Mouse (Mus musculus) C2C12 (cell line): ENCODE measurements around the gene Gm49333. TPM values are rescaled to one million over a fixed set of nuclear protein-coding genes. Genes with fewer than 3 reads are reported as not detected.

Experiments
- H3K27me3 ChIP-seq: one replicate; pipeline ENCODE4 v1.6.1; 2011; ENCODE audit not compliant: control insufficient read depth, insufficient read depth, insufficient read length
- H3K36me3 ChIP-seq: one replicate; pipeline ENCODE4 v1.6.1; 2011; ENCODE audit not compliant: control insufficient read depth, insufficient read depth
- H3K4me3 ChIP-seq: one replicate; pipeline ENCODE4 v1.5.1; 2011; ENCODE audit warnings: mild to moderate bottlenecking, control low read depth; ENCODE audit not compliant: poor library complexity, insufficient read depth, severe bottlenecking
- H3K79me2 ChIP-seq: one replicate; pipeline ENCODE4 v1.6.1; 2011; ENCODE audit not compliant: control insufficient read depth, insufficient read depth
- H3K79me3 ChIP-seq: one replicate; pipeline ENCODE4 v1.6.1; 2011; ENCODE audit warnings: low read depth, control low read depth
- H3ac ChIP-seq: one replicate; pipeline ENCODE3; 2011; ENCODE audit warnings: low read depth; ENCODE audit not compliant: control insufficient read depth, insufficient read length
- CEBPB ChIP-seq: IDR thresholded peaks from one replicate; pipeline ENCODE4 v1.6.1; 2011; ENCODE audit warnings: low read depth, mild to moderate bottlenecking, control low read depth, moderate library complexity
- CTCF ChIP-seq: IDR thresholded peaks from one replicate; pipeline ENCODE4 v1.5.1; 2011; ENCODE audit not compliant: control insufficient read depth, insufficient read depth, insufficient read length
- FOSL1 ChIP-seq: IDR thresholded peaks from one replicate; pipeline ENCODE4 v1.8.0; 2011; ENCODE audit warnings: mild to moderate bottlenecking, low read length; ENCODE audit not compliant: poor library complexity, insufficient read depth, severe bottlenecking
- MAX ChIP-seq: IDR thresholded peaks from one replicate; pipeline ENCODE4 v1.6.1; 2011; ENCODE audit warnings: mild to moderate bottlenecking, control low read depth
- MYOD1 ChIP-seq: IDR thresholded peaks from one replicate; pipeline ENCODE4 v1.6.1; 2011; ENCODE audit warnings: low read depth; ENCODE audit not compliant: control insufficient read depth, insufficient read length
- MYOG ChIP-seq: IDR thresholded peaks from one replicate; pipeline ENCODE4 v1.6.1; 2011; ENCODE audit not compliant: control insufficient read depth, insufficient read length; ENCODE audit errors: extremely low read depth
- USF1 ChIP-seq: IDR thresholded peaks from one replicate; pipeline ENCODE4 v1.6.1; 2011; ENCODE audit warnings: low read depth, mild to moderate bottlenecking, control low read depth, moderate library complexity
- polyA plus RNA-seq: library from polyadenylated mRNA; unstranded; fragments of >200 nt; fragmentation: generic; extraction: Trizol; gene quantifications from one replicate; pipeline ENCODE4 v1.2.1, GENCODE M21; 2012; ENCODE audit warnings: missing spikeins

Gm49333 gene
- polyA plus RNA-seq, 1 experiment = not detected

GRCm38 (mm10) chr16:20621991-20622685, 10.7 kb downstream of the Gm49333 start:
- no peaks in the 10 kb centered on the region for H3K79me2 ChIP-seq
- peaks cover 9% of the 10 kb centered on the region for H3K36me3 ChIP-seq
- H3ac ChIP-seq = peak overlapping the region; percentile 84
- no peaks in the 10 kb centered on the region for H3K27me3 ChIP-seq
- peak overlapping the region; percentile 50 for H3K4me3 ChIP-seq
- TF ChIP-seq CEBPB (peak; percentile 91), FOSL1 (no peak)
- no peaks in the 10 kb centered on the region for H3K79me3 ChIP-seq

GRCm38 (mm10) chr16:20623211-20623610, 11.8 kb downstream of the Gm49333 start:
- no peak overlapping the region for H3K4me3 ChIP-seq
- no peak overlapping the region for H3ac ChIP-seq
- H3K79me2 ChIP-seq = no peaks in the 10 kb centered on the region
- peaks cover 5% of the 10 kb centered on the region for H3K36me3 ChIP-seq
- H3K27me3 ChIP-seq = no peaks in the 10 kb centered on the region
- H3K79me3 ChIP-seq = no peaks in the 10 kb centered on the region
- TF ChIP-seq MAX (no peak), MYOG (no peak), FOSL1 (no peak), CTCF (no peak), CEBPB (no peak), MYOD1 (no peak), USF1 (no peak)

DNA sequence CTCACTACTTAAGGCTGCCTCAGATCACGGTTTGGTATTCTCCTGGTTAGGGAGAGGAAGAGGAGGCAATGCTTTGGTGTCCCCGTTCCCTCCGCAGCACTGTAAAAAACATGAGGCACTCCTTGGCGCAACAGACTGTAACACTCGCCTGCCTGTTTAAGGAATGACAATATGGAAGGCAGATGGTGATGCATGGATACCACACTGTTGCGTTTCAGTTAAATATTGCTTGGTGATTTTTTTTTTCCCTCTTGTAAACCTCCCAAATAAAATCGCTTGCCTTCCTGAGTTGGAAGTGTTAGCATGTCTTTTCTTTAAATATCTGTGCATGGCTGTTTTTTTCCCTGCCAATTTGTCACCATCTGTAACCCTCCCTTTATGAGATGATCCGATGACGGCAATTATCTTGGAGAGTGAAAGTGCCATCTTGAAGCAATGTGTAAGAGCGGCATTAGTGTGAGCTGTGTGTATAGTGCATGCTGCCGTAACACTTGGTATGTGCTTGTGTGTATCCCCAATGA, 17.5 kb downstream of the Gm49333 start:
- Histone ChIP-seq H3K4me3 (peak overlapping the region; percentile 34), H3K36me3 (peaks cover 6% of the 10 kb centered on the region), H3ac (no peak overlapping the region), H3K27me3 (no peaks in the 10 kb centered on the region), H3K79me2 (no peaks in the 10 kb centered on the region), H3K79me3 (no peaks in the 10 kb centered on the region)
- no peak for TF ChIP-seq FOSL1
- TF ChIP-seq USF1 = no peak
- TF ChIP-seq MYOG = no peak
- TF ChIP-seq CTCF = no peak
- no peak for TF ChIP-seq CEBPB
- no peak for TF ChIP-seq MAX
- no peak for TF ChIP-seq MYOD1

- no peak for TF ChIP-seq CEBPB
- peak; percentile 7 for TF ChIP-seq MAX
- TF ChIP-seq MYOG = no peak
- no peaks in the 10 kb centered on the region for H3K27me3 ChIP-seq
- H3K36me3 ChIP-seq = peaks cover 6% of the 10 kb centered on the region
- no peaks in the 10 kb centered on the region for H3K79me2 ChIP-seq
- no peaks in the 10 kb centered on the region for H3K79me3 ChIP-seq
- H3ac ChIP-seq = peak within 1 kb of the TSS; percentile 86
- H3K4me3 ChIP-seq = peak within 1 kb of the TSS; percentile 34
Measured at GRCm38 (mm10) chr16:20629731-20630634, 18.6 kb downstream of the Gm49333 start, which contains the start of gene Ece2. Gene Ece2 (plus strand): TSS chr16:20629828.

DNA sequence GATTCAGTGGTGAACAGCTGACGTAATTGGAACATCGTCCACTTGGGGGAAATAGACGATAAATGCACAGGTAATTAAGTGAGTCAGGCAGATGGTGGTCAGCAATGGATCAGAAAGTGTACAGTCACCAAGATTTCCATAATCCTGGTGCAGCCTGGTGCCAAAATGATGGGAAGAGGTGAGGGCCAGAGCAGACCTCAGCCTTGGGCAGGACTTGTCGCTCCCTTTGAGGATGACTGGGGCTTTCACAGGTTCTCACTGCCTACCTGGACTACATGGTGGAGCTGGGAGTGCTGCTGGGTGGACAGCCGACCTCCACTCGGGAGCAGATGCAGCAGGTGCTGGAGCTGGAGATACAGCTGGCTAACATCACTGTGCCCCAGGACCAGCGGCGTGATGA, 26.0 kb downstream of the Gm49333 start:
- Histone ChIP-seq H3ac (no peak overlapping the region), H3K79me3 (no peaks in the 10 kb centered on the region), H3K27me3 (no peaks in the 10 kb centered on the region), H3K79me2 (no peaks in the 10 kb centered on the region), H3K4me3 (no peak overlapping the region), H3K36me3 (no peaks in the 10 kb centered on the region)
- TF ChIP-seq MYOG (no peak), CTCF (no peak), MAX (no peak), FOSL1 (no peak), MYOD1 (no peak), CEBPB (no peak), USF1 (no peak)
